Mouse (Mus musculus) erythroblast, embryonic 14.5 days (primary cell): ENCODE data around the gene Wdr73.
"Not testable (repeated sequence)": the region's sequence is repeated elsewhere in the genome, so short reads cannot be mapped to it uniquely, and the experiment has no call there.

ENCODE experiments used
- GATA1 ChIP-seq: IDR thresholded peaks from 2 replicates; pipeline ENCODE4 v1.6.1; 2012; ENCODE audit warnings: low read length, inconsistent platforms, mixed read lengths
- TAL1 ChIP-seq: IDR thresholded peaks from 3 replicates; pipeline ENCODE4 v1.6.1; 2012; ENCODE audit warnings: low read length, inconsistent platforms, mixed read lengths

DNA sequence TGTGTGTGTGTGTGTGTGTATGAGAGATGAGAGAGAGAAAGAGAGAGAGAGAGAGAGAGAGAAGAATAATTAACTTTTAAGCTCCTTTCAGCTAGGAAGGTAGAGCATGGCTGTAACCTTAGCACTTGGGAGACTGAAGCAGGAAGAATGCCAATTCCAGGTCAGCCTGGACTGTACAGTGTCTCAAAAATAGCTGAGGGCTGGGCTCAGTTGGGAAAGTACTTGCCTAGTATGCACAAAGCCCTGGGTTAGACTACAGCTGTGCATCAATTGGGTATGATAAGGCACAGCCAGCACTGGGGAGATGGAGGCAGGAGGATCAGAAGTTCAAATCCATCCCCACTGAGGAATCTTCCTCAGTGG lies 36.2 kb upstream of the Wdr73 start:
- TF ChIP-seq TAL1, GATA1: not testable (repeated sequence)
